Mouse (Mus musculus) ES-E14 (cell line): ENCODE measurements around the gene Olfr693.

ENCODE experiments used
- MAFK ChIP-seq: IDR thresholded peaks from 2 replicates; pipeline ENCODE4 v1.6.1; 2014; ENCODE audit warnings: mild to moderate bottlenecking, low read depth, low read length, inconsistent platforms; ENCODE audit not compliant: insufficient read depth
- ZNF384 ChIP-seq: IDR thresholded peaks from 2 replicates; pipeline ENCODE4 v1.6.1; 2012; ENCODE audit warnings: low read depth, low read length, inconsistent platforms

- TF ChIP-seq MAFK (no peak), ZNF384 (no peak)
Measured at GRCm38 (mm10) chr7:106645261-106645660, 35.1 kb downstream of the Olfr693 start.
